Mouse (Mus musculus): ENCODE measurements at regions not wholly inside any gene's neighbourhood (a gene's known extent, or its start where the extent isn't known, plus 50 kb on each side); places are given as distances from the start of the nearest gene placed in this dataset.

GRCm38 (mm10) chr14:120102010-120102748 lies 59.9 kb upstream of the Oxgr1 start:
- DNase-seq = no peak

GRCm38 (mm10) chr14:120102749-120103142 lies 60.5 kb upstream of the Oxgr1 start:
- DNase-seq = no peak

- no peak for DNase-seq
These were observed 67.6 kb upstream of the Oxgr1 start for GRCm38 (mm10) chr14:120109846-120110245.

GRCm38 (mm10) chr14:120113316-120113715 lies 71.1 kb upstream of the Oxgr1 start:
- DNase-seq = no peak

- no peak for DNase-seq
These were observed 76.3 kb upstream of the Oxgr1 start for GRCm38 (mm10) chr14:120118582-120118981.

GRCm38 (mm10) chr14:120119094-120119501 lies 76.9 kb upstream of the Oxgr1 start:
- no peak for DNase-seq

- DNase-seq = no peak
These were observed 77.3 kb upstream of the Oxgr1 start for GRCm38 (mm10) chr14:120119506-120119905.

GRCm38 (mm10) chr14:120120261-120120660 lies 78.0 kb upstream of the Oxgr1 start:
- no peak for DNase-seq

- no peak for DNase-seq
These were observed 83.1 kb upstream of the Oxgr1 start for GRCm38 (mm10) chr14:120125315-120125714.

- DNase-seq = no peak
These were observed 85.2 kb upstream of the Oxgr1 start for GRCm38 (mm10) chr14:120127481-120127880.

- no peak for DNase-seq
These were observed 92.2 kb upstream of the Oxgr1 start for GRCm38 (mm10) chr14:120134346-120135008.

- no peak for DNase-seq
These were observed 93.0 kb upstream of the Oxgr1 start for GRCm38 (mm10) chr14:120135198-120135597.

- DNase-seq = no peak
These were observed 94.5 kb upstream of the Oxgr1 start for GRCm38 (mm10) chr14:120136736-120137135.

- peak; percentile 92 for DNase-seq
These were observed 95.5 kb upstream of the Oxgr1 start for GRCm38 (mm10) chr14:120137680-120138136.

- DNase-seq = no peak
These were observed 96.3 kb upstream of the Oxgr1 start for GRCm38 (mm10) chr14:120138546-120138945.

- no peak for DNase-seq
These were observed 97.0 kb upstream of the Oxgr1 start for GRCm38 (mm10) chr14:120139256-120139655.

- DNase-seq = no peak
These were observed 97.4 kb upstream of the Oxgr1 start for GRCm38 (mm10) chr14:120139671-120140071.

- no peak for DNase-seq
These were observed 98.0 kb upstream of the Oxgr1 start for GRCm38 (mm10) chr14:120140211-120140610.

- no peak for DNase-seq
These were observed 98.8 kb upstream of the Oxgr1 start for GRCm38 (mm10) chr14:120140791-120141747.

GRCm38 (mm10) chr14:120142281-120142680 lies 100.0 kb upstream of the Oxgr1 start:
- DNase-seq = no peak

- DNase-seq = no peak
These were observed 102.2 kb upstream of the Oxgr1 start for GRCm38 (mm10) chr14:120144451-120144850.

GRCm38 (mm10) chr14:120146312-120146711 lies 104.1 kb upstream of the Oxgr1 start:
- no peak for DNase-seq

All from kidney, adult 18-20 months (tissue).